Mouse (Mus musculus) small intestine, adult 2 months (tissue): ENCODE data around the gene Dennd4c.

Source experiments
- CTCF ChIP-seq: fragments of 200-500 bp; IDR thresholded peaks from 2 replicates; pipeline ENCODE4 v1.5.1; 2012; ENCODE audit warnings: low read depth, mild to moderate bottlenecking, control low read depth, inconsistent platforms, low read length, moderate library complexity, mixed read lengths; ENCODE audit not compliant: insufficient replicate concordance, insufficient read length; ENCODE audit errors: extremely low read depth
- POLR2A ChIP-seq: fragments of 200-500 bp; IDR thresholded peaks from 2 replicates; pipeline ENCODE4 v1.6.1; 2012; ENCODE audit warnings: low read depth, mild to moderate bottlenecking, control low read depth, inconsistent platforms, low read length, moderate library complexity

- TF ChIP-seq CTCF (no peak), POLR2A (no peak)
Measured at GRCm38 (mm10) chr4:86885790-86886159, 137.4 kb downstream of the Dennd4c start.
